Mouse (Mus musculus) embryonic facial prominence, embryonic 10.5 days (tissue): ENCODE measurements around the gene Tdrkh. TPM values are rescaled to one million over a fixed set of nuclear protein-coding genes. Genes with fewer than 3 reads are reported as not detected.
A peak's percentile ranks its signal among the peaks of the same experiment; 100 is the strongest.

Source experiments
- DNase-seq: peaks from one replicate; pipeline ENCODE4 v3.0.0-alpha.2; 2017; ENCODE audit warnings: low spot score
- H3K27ac ChIP-seq: fragments of 300-500 bp; sonication (generic); replicated peaks from 2 replicates; pipeline ENCODE4 v1.5.1; 2016; ENCODE audit warnings: mild to moderate bottlenecking
- H3K27me3 ChIP-seq: fragments of 300-500 bp; sonication (generic); replicated peaks from 2 replicates; pipeline ENCODE4 v1.6.1; 2016; ENCODE audit warnings: low read depth, mild to moderate bottlenecking; ENCODE audit not compliant: poor library complexity, severe bottlenecking
- H3K36me3 ChIP-seq: fragments of 300-500 bp; sonication (generic); replicated peaks from 2 replicates; pipeline ENCODE4 v1.6.1; 2016; ENCODE audit warnings: mild to moderate bottlenecking, moderate library complexity
- H3K4me1 ChIP-seq: fragments of 300-500 bp; sonication (generic); 2 replicates; pipeline ENCODE4 v1.6.1; 2016
- H3K4me3 ChIP-seq: fragments of 300-500 bp; sonication (generic); 2 replicates; pipeline ENCODE4 v1.5.1; 2016; ENCODE audit warnings: mild to moderate bottlenecking, moderate library complexity
- H3K9me3 ChIP-seq: fragments of 300-500 bp; sonication (generic); 2 replicates; pipeline ENCODE4 v1.6.1; 2016; ENCODE audit warnings: mild to moderate bottlenecking
- WGBS: fragments of 180-500 bp; shearing (Covaris S2); methylation state at CpG from one replicate; pipeline ENCODE4 v1.1.7; 2016; 5-methylcytosine and 5-hydroxymethylcytosine counted together
- polyA plus RNA-seq: library from polyadenylated mRNA; unstranded; fragments of >200 nt; fragmentation: Nextera tagmentation; extraction: Ambion mirVana; gene quantifications from 2 replicates; pipeline ENCODE4 v1.2.1, GENCODE M21; 2016

Gene Tdrkh
- polyA plus RNA-seq, 1 experiment from 2014 or later: 14.2 TPM

GRCm38 (mm10) chr3:94473567-94474232 lies 60.6 kb downstream of the Tdrkh start:
- Histone ChIP-seq H3K4me3 (no peak overlapping the region), H3K4me1 (peaks cover 33% of the 10 kb centered on the region), H3K27me3 (peaks cover 8% of the 10 kb centered on the region), H3K9me3 (no peaks in the 10 kb centered on the region), H3K36me3 (no peaks in the 10 kb centered on the region), H3K27ac (no peak overlapping the region)
- WGBS: 84% methylated on average over 5 of the region's 5 CpGs
- DNase-seq: no peak

GRCm38 (mm10) chr3:94476301-94477035 lies 63.4 kb downstream of the Tdrkh start:
- Histone ChIP-seq H3K9me3 (no peaks in the 10 kb centered on the region), H3K4me1 (peaks cover 52% of the 10 kb centered on the region), H3K27me3 (peaks cover 36% of the 10 kb centered on the region), H3K4me3 (no peak overlapping the region), H3K27ac (no peak overlapping the region), H3K36me3 (no peaks in the 10 kb centered on the region)
- DNase-seq: no peak
- WGBS: 76% methylated on average over 8 of the region's 8 CpGs

GRCm38 (mm10) chr3:94477444-94477843 lies 64.4 kb downstream of the Tdrkh start:
- Histone ChIP-seq H3K36me3 (no peaks in the 10 kb centered on the region), H3K4me3 (peak overlapping the region; percentile 55), H3K27me3 (peaks cover 39% of the 10 kb centered on the region), H3K4me1 (peaks cover 54% of the 10 kb centered on the region), H3K9me3 (no peaks in the 10 kb centered on the region), H3K27ac (0 out of 2 replicates have a peak overlapping the region, but pooled peaks have one; percentile 73)
- no peak for DNase-seq
- WGBS: 63% methylated on average over 4 of the region's 4 CpGs

- peaks cover 39% of the 10 kb centered on the region for H3K27me3 ChIP-seq
- H3K9me3 ChIP-seq: no peaks in the 10 kb centered on the region
- peak within 1 kb of the TSS; percentile 73 for H3K27ac ChIP-seq
- 3% methylated on average over 14 of the region's 14 CpGs for WGBS
- H3K4me1 ChIP-seq: peaks cover 52% of the 10 kb centered on the region
- H3K4me3 ChIP-seq: peak within 1 kb of the TSS; percentile 55
- no peaks in the 10 kb centered on the region for H3K36me3 ChIP-seq
- peak; percentile 66 for DNase-seq
These were observed 64.9 kb downstream of the Tdrkh start, which contains the start of gene Celf3 for GRCm38 (mm10) chr3:94477981-94478422. TSS of gene Celf3 (plus strand) at chr3:94478295.

- Histone ChIP-seq H3K9me3 (no peaks in the 10 kb centered on the region), H3K27ac (peak overlapping the region; percentile 73), H3K27me3 (peaks cover 39% of the 10 kb centered on the region), H3K36me3 (no peaks in the 10 kb centered on the region), H3K4me1 (peaks cover 55% of the 10 kb centered on the region), H3K4me3 (peak overlapping the region; percentile 55)
- WGBS: 7% methylated on average over 9 of the region's 9 CpGs
- DNase-seq: no peak
These were observed 65.6 kb downstream of the Tdrkh start for GRCm38 (mm10) chr3:94478591-94479169.

- 0 out of 2 replicates have a peak overlapping the region, but pooled peaks have one; percentile 73 for H3K27ac ChIP-seq
- H3K4me3 ChIP-seq: peak overlapping the region; percentile 55
- H3K4me1 ChIP-seq: peaks cover 64% of the 10 kb centered on the region
- H3K27me3 ChIP-seq: peaks cover 39% of the 10 kb centered on the region
- DNase-seq: peak; percentile 60
- 4% methylated on average over 11 of the region's 11 CpGs for WGBS
- no peaks in the 10 kb centered on the region for H3K36me3 ChIP-seq
- no peaks in the 10 kb centered on the region for H3K9me3 ChIP-seq
These were observed 66.5 kb downstream of the Tdrkh start for GRCm38 (mm10) chr3:94479564-94479963.

- Histone ChIP-seq H3K9me3 (no peaks in the 10 kb centered on the region), H3K27me3 (peaks cover 39% of the 10 kb centered on the region), H3K4me1 (peaks cover 72% of the 10 kb centered on the region), H3K27ac (peak within 1 kb of the TSS; percentile 73; the same call in 1 of the 2 replicates), H3K36me3 (no peaks in the 10 kb centered on the region), H3K4me3 (peak within 1 kb of the TSS; percentile 55)
- WGBS: 10% methylated on average over 16 of the region's 16 CpGs
- no peak for DNase-seq
These were observed 67.3 kb downstream of the Tdrkh start, which contains the start of gene Riiad1 for GRCm38 (mm10) chr3:94480291-94480884. TSS of gene Riiad1 (minus strand) at chr3:94480341.

- no peaks in the 10 kb centered on the region for H3K9me3 ChIP-seq
- WGBS: 61% methylated on average over 4 of the region's 4 CpGs
- peaks cover 72% of the 10 kb centered on the region for H3K4me1 ChIP-seq
- H3K36me3 ChIP-seq: no peaks in the 10 kb centered on the region
- H3K27ac ChIP-seq: no peak overlapping the region
- no peak overlapping the region for H3K4me3 ChIP-seq
- no peak for DNase-seq
- H3K27me3 ChIP-seq: peaks cover 39% of the 10 kb centered on the region
These were observed 68.4 kb downstream of the Tdrkh start for GRCm38 (mm10) chr3:94481429-94481828.

GRCm38 (mm10) chr3:94482764-94483385 lies 69.8 kb downstream of the Tdrkh start:
- DNase-seq: no peak
- Histone ChIP-seq H3K4me1 (peaks cover 68% of the 10 kb centered on the region), H3K36me3 (peaks cover 4% of the 10 kb centered on the region), H3K27ac (no peak overlapping the region), H3K9me3 (no peaks in the 10 kb centered on the region), H3K4me3 (no peak overlapping the region), H3K27me3 (peaks cover 39% of the 10 kb centered on the region)
- WGBS: 81% methylated on average over 17 of the region's 17 CpGs

- peaks cover 10% of the 10 kb centered on the region for H3K36me3 ChIP-seq
- no peaks in the 10 kb centered on the region for H3K9me3 ChIP-seq
- peak; percentile 87 for DNase-seq
- H3K4me1 ChIP-seq: peaks cover 60% of the 10 kb centered on the region
- peaks cover 29% of the 10 kb centered on the region for H3K27me3 ChIP-seq
- H3K4me3 ChIP-seq: peak overlapping the region; percentile 33
- 12% methylated on average over 20 of the region's 20 CpGs for WGBS
- peak overlapping the region; percentile 73 for H3K27ac ChIP-seq
These were observed 70.8 kb downstream of the Tdrkh start for GRCm38 (mm10) chr3:94483790-94484439.
